Mouse (Mus musculus): ENCODE data around the gene Itpripl2. TPM values are rescaled to one million over a fixed set of nuclear protein-coding genes. Genes with fewer than 3 reads are reported as not detected.

The Itpripl2 gene
- polyA plus RNA-seq, 1 experiment from 2014 or later: 3.1 TPM

- no peak for ATAC-seq (ENCODE audit: insufficient number of reproducible peaks, insufficient read depth, low FRiP score, low read depth)
Measured at GRCm38 (mm10) chr7:118493892-118494291, 2.1 kb upstream of the Itpripl2 start.

GRCm38 (mm10) chr7:118490666-118491430 lies 927 bp downstream of the Itpripl2 start:
- H3K27ac ChIP-seq (ENCODE audit: low read length): peak overlapping the region; percentile 90
- H3K9ac ChIP-seq (replicated peaks; ENCODE audit: low read depth, low read length): peak overlapping the region; percentile 89
- 5% methylated on average over 56 of the region's 67 CpGs for WGBS
- ATAC-seq (ENCODE audit: insufficient number of reproducible peaks, insufficient read depth, low FRiP score, low read depth): peak; percentile 33
- no peaks in the 10 kb centered on the region for H3K9me3 ChIP-seq (ENCODE audit: control insufficient read depth, low read depth, low read length)
- H3K4me3 ChIP-seq (ENCODE audit: low read depth, low read length): peak overlapping the region; percentile 76
- H3K4me2 ChIP-seq (replicated peaks; ENCODE audit: low read depth, low read length): peak overlapping the region; percentile 65
- peaks cover 4% of the 10 kb centered on the region; the same call in 1 of the 2 replicates for H3K36me3 ChIP-seq (ENCODE audit: control insufficient read depth, insufficient read depth, low read length)
- H3K27me3 ChIP-seq (ENCODE audit: control insufficient read depth, insufficient read depth, low read length): no peaks in the 10 kb centered on the region
- H3K4me1 ChIP-seq (ENCODE audit: control insufficient read depth, insufficient read depth, low read length): peaks cover 33% of the 10 kb centered on the region

More at GRCm38 (mm10) chr7:118493892-118494291, 2.1 kb upstream of the Itpripl2 start:
- peaks cover 19% of the 10 kb centered on the region for H3K4me1 ChIP-seq (ENCODE audit: control insufficient read depth, insufficient read depth, low read length)
- H3K36me3 ChIP-seq (ENCODE audit: control insufficient read depth, insufficient read depth, low read length): peaks cover 4% of the 10 kb centered on the region; the same call in 1 of the 2 replicates
- H3K4me2 ChIP-seq (replicated peaks; ENCODE audit: low read depth, low read length): no peak overlapping the region
- WGBS: 83% methylated on average over 9 of the region's 9 CpGs
- no peak overlapping the region for H3K4me3 ChIP-seq (ENCODE audit: low read depth, low read length)
- H3K27ac ChIP-seq (ENCODE audit: low read length): no peak overlapping the region
- no peak overlapping the region for H3K9ac ChIP-seq (replicated peaks; ENCODE audit: low read depth, low read length)
- no peaks in the 10 kb centered on the region for H3K9me3 ChIP-seq (ENCODE audit: control insufficient read depth, low read depth, low read length)
- no peaks in the 10 kb centered on the region for H3K27me3 ChIP-seq (ENCODE audit: control insufficient read depth, insufficient read depth, low read length)

GRCm38 (mm10) chr7:118489706-118490665 lies 1.8 kb downstream of the Itpripl2 start:
- ATAC-seq (ENCODE audit: insufficient number of reproducible peaks, insufficient read depth, low FRiP score, low read depth): no peak

GRCm38 (mm10) chr7:118488060-118488664 lies 3.6 kb downstream of the Itpripl2 start:
- no peak for ATAC-seq (ENCODE audit: insufficient number of reproducible peaks, insufficient read depth, low FRiP score, low read depth)
- H3K9me3 ChIP-seq (ENCODE audit: control insufficient read depth, low read depth, low read length): no peaks in the 10 kb centered on the region
- no peak overlapping the region for H3K4me3 ChIP-seq (ENCODE audit: low read depth, low read length)
- H3K27me3 ChIP-seq (ENCODE audit: control insufficient read depth, insufficient read depth, low read length): no peaks in the 10 kb centered on the region
- WGBS: 31% methylated on average over 8 of the region's 8 CpGs
- H3K9ac ChIP-seq (replicated peaks; ENCODE audit: low read depth, low read length): no peak overlapping the region
- H3K36me3 ChIP-seq (ENCODE audit: control insufficient read depth, insufficient read depth, low read length): peaks cover 4% of the 10 kb centered on the region; the same call in 1 of the 2 replicates
- peaks cover 33% of the 10 kb centered on the region for H3K4me1 ChIP-seq (ENCODE audit: control insufficient read depth, insufficient read depth, low read length)
- H3K4me2 ChIP-seq (replicated peaks; ENCODE audit: low read depth, low read length): peak overlapping the region; percentile 25
- no peak overlapping the region for H3K27ac ChIP-seq (ENCODE audit: low read length)

More at GRCm38 (mm10) chr7:118489706-118490665, 1.8 kb downstream of the Itpripl2 start:
- no peak overlapping the region; the same call in 1 of the 2 replicates for H3K9ac ChIP-seq (replicated peaks; ENCODE audit: low read depth, low read length)
- 36% methylated on average over 57 of the region's 57 CpGs for WGBS
- peaks cover 33% of the 10 kb centered on the region for H3K4me1 ChIP-seq (ENCODE audit: control insufficient read depth, insufficient read depth, low read length)
- H3K27ac ChIP-seq (ENCODE audit: low read length): no peak overlapping the region
- H3K4me3 ChIP-seq (ENCODE audit: low read depth, low read length): peak overlapping the region; percentile 76
- no peaks in the 10 kb centered on the region for H3K9me3 ChIP-seq (ENCODE audit: control insufficient read depth, low read depth, low read length)
- peaks cover 4% of the 10 kb centered on the region; the same call in 1 of the 2 replicates for H3K36me3 ChIP-seq (ENCODE audit: control insufficient read depth, insufficient read depth, low read length)
- H3K27me3 ChIP-seq (ENCODE audit: control insufficient read depth, insufficient read depth, low read length): no peaks in the 10 kb centered on the region
- H3K4me2 ChIP-seq (replicated peaks; ENCODE audit: low read depth, low read length): peak overlapping the region; percentile 65

GRCm38 (mm10) chr7:118486917-118487316 lies 4.9 kb downstream of the Itpripl2 start:
- 63% methylated on average over 5 of the region's 5 CpGs for WGBS
- ATAC-seq (ENCODE audit: insufficient number of reproducible peaks, insufficient read depth, low FRiP score, low read depth): no peak
- Histone ChIP-seq H3K27me3 (ENCODE audit: control insufficient read depth, insufficient read depth, low read length) (no peaks in the 10 kb centered on the region), H3K4me2 (replicated peaks; ENCODE audit: low read depth, low read length) (no peak overlapping the region), H3K4me1 (ENCODE audit: control insufficient read depth, insufficient read depth, low read length) (peaks cover 33% of the 10 kb centered on the region), H3K27ac (ENCODE audit: low read length) (no peak overlapping the region), H3K9me3 (ENCODE audit: control insufficient read depth, low read depth, low read length) (no peaks in the 10 kb centered on the region), H3K4me3 (ENCODE audit: low read depth, low read length) (no peak overlapping the region), H3K9ac (replicated peaks; ENCODE audit: low read depth, low read length) (no peak overlapping the region), H3K36me3 (ENCODE audit: control insufficient read depth, insufficient read depth, low read length) (peaks cover 4% of the 10 kb centered on the region; the same call in 1 of the 2 replicates)

GRCm38 (mm10) chr7:118483996-118484395 lies 7.8 kb downstream of the Itpripl2 start:
- WGBS: 64% methylated on average over 1 of the region's 1 CpGs
- ATAC-seq (ENCODE audit: insufficient number of reproducible peaks, insufficient read depth, low FRiP score, low read depth): no peak
- Histone ChIP-seq H3K4me2 (replicated peaks; ENCODE audit: low read depth, low read length) (no peak overlapping the region), H3K9ac (replicated peaks; ENCODE audit: low read depth, low read length) (no peak overlapping the region), H3K9me3 (ENCODE audit: control insufficient read depth, low read depth, low read length) (no peaks in the 10 kb centered on the region), H3K4me1 (ENCODE audit: control insufficient read depth, insufficient read depth, low read length) (peaks cover 16% of the 10 kb centered on the region), H3K27me3 (ENCODE audit: control insufficient read depth, insufficient read depth, low read length) (no peaks in the 10 kb centered on the region), H3K4me3 (ENCODE audit: low read depth, low read length) (no peak overlapping the region), H3K27ac (ENCODE audit: low read length) (no peak overlapping the region), H3K36me3 (ENCODE audit: control insufficient read depth, insufficient read depth, low read length) (no peaks in the 10 kb centered on the region; the same call in 1 of the 2 replicates)

- Histone ChIP-seq H3K4me1 (ENCODE audit: control insufficient read depth, insufficient read depth, low read length) (peaks cover 9% of the 10 kb centered on the region; the same call in 1 of the 2 replicates), H3K4me2 (replicated peaks; ENCODE audit: low read depth, low read length) (no peak overlapping the region), H3K4me3 (ENCODE audit: low read depth, low read length) (no peak overlapping the region), H3K9me3 (ENCODE audit: control insufficient read depth, low read depth, low read length) (no peaks in the 10 kb centered on the region), H3K36me3 (ENCODE audit: control insufficient read depth, insufficient read depth, low read length) (no peaks in the 10 kb centered on the region; the same call in 1 of the 2 replicates), H3K27me3 (ENCODE audit: control insufficient read depth, insufficient read depth, low read length) (no peaks in the 10 kb centered on the region), H3K9ac (replicated peaks; ENCODE audit: low read depth, low read length) (no peak overlapping the region), H3K27ac (ENCODE audit: low read length) (no peak overlapping the region)
- no peak for ATAC-seq (ENCODE audit: insufficient number of reproducible peaks, insufficient read depth, low FRiP score, low read depth)
- 90% methylated on average over 2 of the region's 2 CpGs for WGBS
Measured at GRCm38 (mm10) chr7:118482001-118482400, 9.8 kb downstream of the Itpripl2 start.
